Mouse (Mus musculus): ENCODE data around the gene Tor3a. TPM values are rescaled to one million over a fixed set of nuclear protein-coding genes. Genes with fewer than 3 reads are reported as not detected.

The Tor3a gene
- polyA plus RNA-seq, 1 experiment from 2014 or later: 4.0 TPM

- H3K9me3 ChIP-seq (ENCODE audit: control insufficient read depth, low read length): no peaks in the 10 kb centered on the region
- DNase-seq (ENCODE audit: low spot score) (no peak), ATAC-seq (ENCODE audit: insufficient read depth, low FRiP score, low TSS enrichment) (no peak)
- H3K27me3 ChIP-seq (ENCODE audit: control insufficient read depth, insufficient read depth, low read length): no peaks in the 10 kb centered on the region
- H3K9ac ChIP-seq (ENCODE audit: low read length): no peak overlapping the region
- no peak overlapping the region for H3K4me3 ChIP-seq (ENCODE audit: low read depth, low read length)
- no peak overlapping the region for H3K27ac ChIP-seq (ENCODE audit: low read depth, low read length)
- no peaks in the 10 kb centered on the region for H3K4me1 ChIP-seq (ENCODE audit: control insufficient read depth, insufficient read depth, low read length)
- no peak overlapping the region for H3K4me2 ChIP-seq (ENCODE audit: low read depth)
- peaks cover 12% of the 10 kb centered on the region for H3K36me3 ChIP-seq (ENCODE audit: control insufficient read depth, insufficient read depth, low read length)
- WGBS: 95% methylated on average over 8 of the region's 8 CpGs
These were observed 44.2 kb downstream of the Tor3a start for GRCm38 (mm10) chr1:156629984-156630383.

GRCm38 (mm10) chr1:156626729-156627128 is 47.4 kb downstream of the Tor3a start:
- no peaks in the 10 kb centered on the region for H3K4me1 ChIP-seq (ENCODE audit: control insufficient read depth, insufficient read depth, low read length)
- ATAC-seq (ENCODE audit: insufficient read depth, low FRiP score, low TSS enrichment) (no peak), DNase-seq (ENCODE audit: low spot score) (no peak)
- H3K9ac ChIP-seq (ENCODE audit: low read length): no peak overlapping the region
- no peak overlapping the region for H3K4me3 ChIP-seq (ENCODE audit: low read depth, low read length)
- H3K9me3 ChIP-seq (ENCODE audit: control insufficient read depth, low read length): no peaks in the 10 kb centered on the region
- no peak overlapping the region for H3K27ac ChIP-seq (ENCODE audit: low read depth, low read length)
- no peak overlapping the region for H3K4me2 ChIP-seq (ENCODE audit: low read depth)
- 77% methylated on average over 4 of the region's 4 CpGs for WGBS
- H3K36me3 ChIP-seq (ENCODE audit: control insufficient read depth, insufficient read depth, low read length): peaks cover 8% of the 10 kb centered on the region
- H3K27me3 ChIP-seq (ENCODE audit: control insufficient read depth, insufficient read depth, low read length): no peaks in the 10 kb centered on the region

- H3K4me1 ChIP-seq (ENCODE audit: control insufficient read depth, insufficient read depth, low read length): no peaks in the 10 kb centered on the region
- DNase-seq (ENCODE audit: low spot score) (no peak), ATAC-seq (ENCODE audit: insufficient read depth, low FRiP score, low TSS enrichment) (no peak)
- no peak overlapping the region for H3K4me2 ChIP-seq (ENCODE audit: low read depth)
- no peak overlapping the region for H3K27ac ChIP-seq (ENCODE audit: low read depth, low read length)
- no peak overlapping the region for H3K9ac ChIP-seq (ENCODE audit: low read length)
- H3K4me3 ChIP-seq (ENCODE audit: low read depth, low read length): no peak overlapping the region
- WGBS: 84% methylated on average over 1 of the region's 1 CpGs
- H3K36me3 ChIP-seq (ENCODE audit: control insufficient read depth, insufficient read depth, low read length): no peaks in the 10 kb centered on the region
- no peaks in the 10 kb centered on the region for H3K9me3 ChIP-seq (ENCODE audit: control insufficient read depth, low read length)
- no peaks in the 10 kb centered on the region for H3K27me3 ChIP-seq (ENCODE audit: control insufficient read depth, insufficient read depth, low read length)
These were observed 49.9 kb downstream of the Tor3a start for GRCm38 (mm10) chr1:156624231-156624630.

- H3K36me3 ChIP-seq (ENCODE audit: control insufficient read depth, insufficient read depth, low read length): no peaks in the 10 kb centered on the region
- H3K27ac ChIP-seq (ENCODE audit: low read depth, low read length): no peak overlapping the region
- WGBS: 93% methylated on average over 3 of the region's 3 CpGs
- DNase-seq (ENCODE audit: low spot score) (no peak), ATAC-seq (ENCODE audit: insufficient read depth, low FRiP score, low TSS enrichment) (no peak)
- H3K9ac ChIP-seq (ENCODE audit: low read length): no peak overlapping the region
- H3K4me1 ChIP-seq (ENCODE audit: control insufficient read depth, insufficient read depth, low read length): peaks cover 14% of the 10 kb centered on the region
- H3K4me2 ChIP-seq (ENCODE audit: low read depth): no peak overlapping the region
- no peaks in the 10 kb centered on the region for H3K9me3 ChIP-seq (ENCODE audit: control insufficient read depth, low read length)
- H3K27me3 ChIP-seq (ENCODE audit: control insufficient read depth, insufficient read depth, low read length): no peaks in the 10 kb centered on the region
- no peak overlapping the region for H3K4me3 ChIP-seq (ENCODE audit: low read depth, low read length)
These were observed 53.2 kb downstream of the Tor3a start for GRCm38 (mm10) chr1:156620951-156621350.

GRCm38 (mm10) chr1:156620292-156620909 is 53.8 kb downstream of the Tor3a start:
- ATAC-seq (ENCODE audit: insufficient read depth, low FRiP score, low TSS enrichment) (no peak), DNase-seq (ENCODE audit: low spot score) (no peak)
- WGBS: 73% methylated on average over 4 of the region's 4 CpGs
- H3K4me3 ChIP-seq (ENCODE audit: low read depth, low read length): no peak overlapping the region
- H3K27ac ChIP-seq (ENCODE audit: low read depth, low read length): no peak overlapping the region
- H3K4me1 ChIP-seq (ENCODE audit: control insufficient read depth, insufficient read depth, low read length): peaks cover 19% of the 10 kb centered on the region
- H3K27me3 ChIP-seq (ENCODE audit: control insufficient read depth, insufficient read depth, low read length): no peaks in the 10 kb centered on the region
- H3K36me3 ChIP-seq (ENCODE audit: control insufficient read depth, insufficient read depth, low read length): no peaks in the 10 kb centered on the region
- no peaks in the 10 kb centered on the region for H3K9me3 ChIP-seq (ENCODE audit: control insufficient read depth, low read length)
- H3K9ac ChIP-seq (ENCODE audit: low read length): no peak overlapping the region
- H3K4me2 ChIP-seq (ENCODE audit: low read depth): no peak overlapping the region

- 52% methylated on average over 4 of the region's 4 CpGs for WGBS
- peaks cover 33% of the 10 kb centered on the region for H3K4me1 ChIP-seq (ENCODE audit: control insufficient read depth, insufficient read depth, low read length)
- no peak for DNase-seq (ENCODE audit: low spot score)
These were observed 56.3 kb downstream of the Tor3a start for GRCm38 (mm10) chr1:156617811-156618210.

GRCm38 (mm10) chr1:156616989-156617598 is 57.1 kb downstream of the Tor3a start:
- H3K9ac ChIP-seq (ENCODE audit: low read length): no peak overlapping the region
- H3K27ac ChIP-seq (ENCODE audit: low read depth, low read length): no peak overlapping the region
- no peaks in the 10 kb centered on the region for H3K27me3 ChIP-seq (ENCODE audit: control insufficient read depth, insufficient read depth, low read length)
- DNase-seq (ENCODE audit: low spot score) (no peak), ATAC-seq (ENCODE audit: insufficient read depth, low FRiP score, low TSS enrichment) (no peak)
- 39% methylated on average over 12 of the region's 12 CpGs for WGBS
- H3K4me1 ChIP-seq (ENCODE audit: control insufficient read depth, insufficient read depth, low read length): peaks cover 33% of the 10 kb centered on the region
- H3K4me2 ChIP-seq (ENCODE audit: low read depth): peak overlapping the region; percentile 19
- H3K36me3 ChIP-seq (ENCODE audit: control insufficient read depth, insufficient read depth, low read length): no peaks in the 10 kb centered on the region
- 0 out of 2 replicates have a peak overlapping the region, but pooled peaks have one; percentile 2 for H3K4me3 ChIP-seq (ENCODE audit: low read depth, low read length)
- H3K9me3 ChIP-seq (ENCODE audit: control insufficient read depth, low read length): no peaks in the 10 kb centered on the region

More at GRCm38 (mm10) chr1:156617811-156618210, 56.3 kb downstream of the Tor3a start:
- no peak for ATAC-seq (ENCODE audit: insufficient read depth, low FRiP score, low TSS enrichment)
- H3K9ac ChIP-seq (ENCODE audit: low read length): no peak overlapping the region
- no peak overlapping the region for H3K27ac ChIP-seq (ENCODE audit: low read depth, low read length)
- H3K27me3 ChIP-seq (ENCODE audit: control insufficient read depth, insufficient read depth, low read length): no peaks in the 10 kb centered on the region
- H3K9me3 ChIP-seq (ENCODE audit: control insufficient read depth, low read length): no peaks in the 10 kb centered on the region
- no peak overlapping the region for H3K4me3 ChIP-seq (ENCODE audit: low read depth, low read length)
- H3K4me2 ChIP-seq (ENCODE audit: low read depth): no peak overlapping the region; the same call in 1 of the 2 replicates
- no peaks in the 10 kb centered on the region for H3K36me3 ChIP-seq (ENCODE audit: control insufficient read depth, insufficient read depth, low read length)

- Histone ChIP-seq H3K27ac (ENCODE audit: low read depth, low read length) (no peak overlapping the region), H3K36me3 (ENCODE audit: control insufficient read depth, insufficient read depth, low read length) (no peaks in the 10 kb centered on the region), H3K27me3 (ENCODE audit: control insufficient read depth, insufficient read depth, low read length) (no peaks in the 10 kb centered on the region), H3K4me1 (ENCODE audit: control insufficient read depth, insufficient read depth, low read length) (peaks cover 33% of the 10 kb centered on the region), H3K9me3 (ENCODE audit: control insufficient read depth, low read length) (no peaks in the 10 kb centered on the region), H3K9ac (ENCODE audit: low read length) (0 out of 2 replicates have a peak overlapping the region, but pooled peaks have one; percentile 23), H3K4me3 (ENCODE audit: low read depth, low read length) (no peak overlapping the region; the same call in 1 of the 2 replicates), H3K4me2 (ENCODE audit: low read depth) (peak overlapping the region; percentile 31)
- WGBS: 10% methylated on average over 13 of the region's 13 CpGs
- DNase-seq (ENCODE audit: low spot score): peak; percentile 72
- ATAC-seq (ENCODE audit: insufficient read depth, low FRiP score, low TSS enrichment): peak; percentile 79
These were observed 58.6 kb downstream of the Tor3a start for GRCm38 (mm10) chr1:156615381-156616133.
